Mouse (Mus musculus) heart, postnatal 4 days (tissue): ENCODE data around the gene Lsamp. TPM values are rescaled to one million over a fixed set of nuclear protein-coding genes. Genes with fewer than 3 reads are reported as not detected.

ENCODE experiments used
- DNase-seq: peaks from one replicate; pipeline ENCODE4 v3.0.0; 2021
- total RNA-seq, 2 experiments: library from RNA; stranded (reverse); gene quantifications; 2 replicates each; pipeline ENCODE4 v1.2.3; 2021

Gene Lsamp
- total RNA-seq, 2 experiments from 2014 or later, result 0.81 to 1.3 TPM

DNA sequence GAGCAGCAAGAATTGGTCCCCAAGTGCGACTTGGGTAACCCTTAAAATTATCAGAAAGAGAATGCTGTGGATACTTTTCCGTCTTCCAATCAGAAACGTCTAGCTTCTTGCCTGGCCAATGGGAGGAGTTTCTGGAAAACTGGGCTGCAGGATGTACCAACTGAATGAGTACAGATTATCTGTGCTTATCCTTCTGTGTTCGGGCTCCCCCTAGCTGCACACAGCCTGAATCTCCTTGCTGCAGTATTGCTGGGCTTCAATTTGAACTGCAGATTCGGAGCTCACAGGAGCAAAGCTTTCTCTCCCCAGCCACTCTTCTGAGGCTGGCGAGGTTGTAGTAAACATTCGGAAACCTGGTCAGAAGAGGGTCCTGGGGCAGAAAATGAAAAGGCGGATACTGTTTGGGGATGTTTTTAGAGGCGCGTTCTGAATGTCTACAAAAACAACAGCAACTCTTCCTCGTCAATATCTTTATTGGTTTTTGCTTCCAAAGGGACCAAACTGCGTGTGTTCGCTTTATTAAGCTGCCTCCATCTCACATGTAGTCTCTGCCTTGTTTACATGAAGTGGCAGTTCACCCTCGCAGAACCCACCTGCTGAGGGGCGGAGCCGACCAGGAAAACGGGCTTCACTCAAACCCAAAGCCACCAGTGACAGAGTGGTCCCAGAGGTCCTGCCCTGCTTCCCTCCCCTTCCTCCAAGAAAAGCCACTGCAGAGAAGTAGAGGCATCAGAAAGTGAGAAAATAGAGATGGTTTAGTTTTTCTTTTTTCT is 984.1 kb downstream of the Lsamp start:
- DNase-seq, result peak; percentile 74

GRCm38 (mm10) chr16:40971382-40971781 is 987.2 kb downstream of the Lsamp start:
- no peak for DNase-seq

- DNase-seq, result no peak
These were observed 989.9 kb downstream of the Lsamp start for GRCm38 (mm10) chr16:40974084-40974483.

GRCm38 (mm10) chr16:40983026-40983425 is 998.9 kb downstream of the Lsamp start:
- DNase-seq, result no peak

DNA sequence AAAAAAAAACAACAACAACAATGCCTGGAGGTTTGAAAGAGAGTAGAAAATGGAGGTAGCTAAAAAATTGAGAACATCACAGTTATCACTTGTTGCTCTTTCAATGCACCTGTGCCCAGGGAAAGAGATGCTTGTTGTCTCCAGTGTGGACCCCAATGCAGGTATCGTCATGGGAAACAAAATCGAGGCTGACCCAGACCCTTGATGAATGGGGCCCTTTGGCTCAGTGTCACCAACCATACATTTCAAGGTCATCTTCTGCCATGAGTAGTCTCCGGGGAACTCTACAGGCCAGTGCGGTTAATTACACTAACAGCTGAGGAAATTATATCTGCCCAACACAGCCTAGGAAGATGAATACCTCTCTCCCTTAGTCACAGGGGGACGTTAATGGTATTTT is 1023.4 kb downstream of the Lsamp start:
- DNase-seq, result no peak

DNA sequence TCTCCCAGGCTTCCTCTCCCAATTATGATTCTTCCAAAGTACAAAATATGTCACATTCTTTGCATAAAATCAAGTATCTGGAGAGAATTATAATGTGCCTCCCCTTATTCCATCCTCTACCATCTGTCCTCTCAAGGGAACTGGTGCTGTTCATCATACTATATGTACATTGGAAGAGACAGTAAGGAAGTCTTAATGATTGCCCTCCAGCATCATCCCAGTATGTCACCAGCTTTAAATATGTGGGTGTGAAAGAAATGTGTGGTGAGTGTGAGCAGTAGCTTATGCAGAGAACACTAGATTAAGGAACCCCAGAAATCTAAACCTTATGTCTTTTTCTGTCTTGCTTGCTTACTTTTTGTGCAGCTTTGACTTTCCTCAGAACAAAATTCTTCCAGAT is 1050.6 kb downstream of the Lsamp start:
- no peak for DNase-seq

DNA sequence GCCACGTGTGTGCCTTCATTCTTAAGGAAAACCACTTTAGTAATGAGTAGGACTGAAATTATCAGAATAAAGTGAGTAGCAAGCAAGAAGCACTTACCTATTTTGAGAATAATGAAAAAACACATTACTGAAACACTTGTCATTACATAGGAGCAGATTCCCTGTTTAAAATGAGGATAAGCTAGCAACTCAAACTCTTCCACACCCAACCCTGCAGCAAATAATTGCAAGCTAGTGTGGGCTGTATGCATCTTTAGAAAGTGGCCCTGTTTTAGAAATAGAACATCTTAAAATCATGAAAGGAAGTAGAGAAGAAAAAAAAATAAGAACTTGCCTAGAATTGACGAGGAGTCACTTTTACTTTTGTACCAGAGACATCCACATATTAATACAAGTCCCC is 1057.5 kb downstream of the Lsamp start:
- DNase-seq, result no peak

- no peak for DNase-seq
These were observed 1079.2 kb downstream of the Lsamp start for GRCm38 (mm10) chr16:41063270-41063857.

- no peak for DNase-seq
These were observed 1089.3 kb downstream of the Lsamp start for GRCm38 (mm10) chr16:41073470-41073869.

- DNase-seq, result no peak
These were observed 1104.5 kb downstream of the Lsamp start for GRCm38 (mm10) chr16:41088648-41089047.

DNA sequence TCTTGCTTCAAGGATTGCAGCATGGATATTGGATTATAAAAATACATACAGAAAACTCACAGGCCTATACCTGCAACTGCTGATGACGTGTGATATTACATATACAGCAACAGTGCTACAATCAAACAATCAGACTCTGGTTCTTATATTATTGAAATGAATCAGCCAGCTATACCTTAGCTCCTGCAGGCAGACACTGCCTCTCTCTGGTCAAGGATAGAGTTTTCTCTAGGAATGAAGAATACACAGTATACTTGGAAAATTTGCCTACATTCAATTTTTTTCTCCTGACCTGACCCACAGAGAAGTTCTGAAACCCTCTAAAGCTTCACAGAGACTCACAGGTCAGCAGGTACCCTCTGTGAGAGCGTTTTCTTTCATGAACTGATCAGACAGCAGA is 1105.9 kb downstream of the Lsamp start:
- DNase-seq, result no peak

DNA sequence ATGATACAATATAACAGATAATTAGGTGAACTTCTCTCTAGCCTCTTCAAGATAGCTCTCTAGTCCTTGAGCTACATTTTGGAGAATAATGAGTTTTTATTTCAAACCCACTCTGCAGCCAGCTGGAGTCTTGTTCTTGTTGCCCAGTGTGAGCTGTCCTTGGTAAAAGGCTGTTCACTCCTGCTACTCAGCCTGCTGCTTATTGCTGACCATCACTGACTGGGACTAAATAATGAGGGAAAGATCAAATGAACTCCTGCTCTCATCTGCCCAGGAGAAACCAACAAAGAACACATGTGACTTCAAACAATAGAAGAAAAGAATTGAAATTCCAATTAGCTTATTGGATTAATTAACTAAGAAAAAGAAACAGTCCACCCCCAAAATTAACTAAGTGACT is 1107.1 kb downstream of the Lsamp start:
- no peak for DNase-seq

DNA sequence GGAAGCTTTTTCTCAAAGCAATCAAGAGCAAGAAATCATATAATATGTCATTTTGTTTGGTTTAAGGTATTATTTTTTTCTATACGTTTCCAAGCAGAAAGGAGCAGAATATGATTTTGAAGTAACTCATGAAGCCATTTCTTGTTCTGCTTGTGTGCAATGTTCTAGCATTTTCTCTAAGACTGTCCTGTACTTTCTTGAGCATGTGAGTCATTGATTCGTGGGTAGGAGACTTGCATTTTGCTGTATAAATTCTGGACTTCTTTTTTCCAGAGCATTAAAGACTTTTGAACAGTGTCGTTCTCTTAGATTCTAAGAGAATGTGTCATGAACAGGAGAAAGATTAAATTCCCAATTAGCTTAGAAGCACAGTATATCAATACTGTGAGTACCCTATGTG is 1118.6 kb downstream of the Lsamp start:
- no peak for DNase-seq

- no peak for DNase-seq
These were observed 1140.2 kb downstream of the Lsamp start for GRCm38 (mm10) chr16:41124361-41124760.

- no peak for DNase-seq
These were observed 1140.9 kb downstream of the Lsamp start for GRCm38 (mm10) chr16:41125051-41125450.

DNA sequence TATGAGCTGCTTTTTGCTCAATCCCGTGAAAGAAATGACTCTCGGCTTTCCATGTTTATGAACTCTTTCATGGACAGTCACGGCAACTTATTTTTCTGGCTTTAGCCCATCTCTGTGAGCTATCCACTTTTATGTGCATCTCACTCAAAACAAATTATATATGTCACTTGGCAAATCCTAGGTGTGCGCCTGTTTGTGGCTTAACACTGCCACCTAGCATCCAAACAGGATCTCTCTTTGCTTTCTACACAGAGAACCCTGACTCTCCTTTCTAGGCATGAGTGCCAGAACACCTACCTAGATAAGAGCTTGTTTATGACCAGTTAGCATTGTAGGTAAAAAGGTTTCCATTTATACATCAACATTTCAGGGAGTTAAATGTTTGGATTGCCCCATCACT is 1146.9 kb downstream of the Lsamp start:
- DNase-seq, result no peak

DNA sequence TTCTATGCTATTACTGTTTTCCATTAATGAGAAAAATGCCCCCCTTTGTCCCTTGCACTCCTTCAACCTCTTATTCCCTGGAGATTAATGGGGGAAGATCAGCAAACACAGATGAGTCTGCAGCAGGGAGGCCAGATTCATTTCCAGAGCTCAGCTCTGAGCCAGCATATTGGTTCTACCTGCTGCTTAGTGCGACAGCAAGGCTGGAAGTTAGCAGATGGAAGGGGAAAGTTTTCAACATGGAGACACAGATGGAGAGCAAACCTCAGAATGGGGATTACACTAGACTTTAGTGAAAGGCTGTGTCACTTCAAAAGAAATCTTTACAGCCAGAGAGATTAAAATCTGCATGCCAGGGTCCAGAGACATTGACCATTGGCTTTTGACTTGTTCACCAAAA is 1188.7 kb downstream of the Lsamp start:
- no peak for DNase-seq

DNA sequence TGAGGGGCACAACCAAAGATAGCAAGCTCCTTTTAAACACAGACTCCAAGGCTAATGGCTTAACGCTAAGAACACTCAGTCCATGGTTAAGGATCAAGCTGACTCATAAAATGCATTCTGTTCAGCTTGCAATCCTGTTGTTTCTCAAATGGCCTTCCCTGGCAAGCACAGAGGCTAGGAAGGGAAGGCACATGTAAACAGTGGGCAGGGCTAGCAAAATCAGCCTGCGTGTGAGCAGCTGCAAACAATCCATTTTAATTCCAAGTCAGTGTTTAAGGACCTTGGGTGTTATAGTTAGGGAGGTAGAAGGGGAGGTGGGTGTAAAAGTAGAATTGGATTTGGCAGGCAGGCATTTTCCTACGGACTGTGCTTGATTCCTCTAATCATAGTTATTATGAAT is 1195.4 kb downstream of the Lsamp start:
- DNase-seq, result no peak

GRCm38 (mm10) chr16:41180867-41181266 is 1196.7 kb downstream of the Lsamp start:
- no peak for DNase-seq

DNA sequence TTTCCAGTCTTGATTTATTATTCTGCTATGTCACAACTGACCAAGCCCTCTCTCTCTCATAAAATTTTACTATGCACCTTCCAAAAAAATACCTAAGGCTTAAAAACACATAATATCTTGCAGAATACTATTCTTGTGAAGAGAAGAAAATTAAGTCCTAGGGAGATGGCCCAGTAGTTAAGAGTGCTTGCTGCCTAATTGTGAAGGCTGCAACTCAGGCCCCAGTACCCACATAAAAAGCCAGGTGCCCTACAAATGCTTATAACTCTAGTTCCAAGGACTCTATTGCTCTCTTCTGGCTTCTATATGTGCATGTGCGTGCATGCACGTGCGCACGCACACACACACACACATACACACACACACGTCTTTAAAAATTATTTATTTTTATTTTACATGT is 1225.9 kb downstream of the Lsamp start:
- DNase-seq, result no peak

DNA sequence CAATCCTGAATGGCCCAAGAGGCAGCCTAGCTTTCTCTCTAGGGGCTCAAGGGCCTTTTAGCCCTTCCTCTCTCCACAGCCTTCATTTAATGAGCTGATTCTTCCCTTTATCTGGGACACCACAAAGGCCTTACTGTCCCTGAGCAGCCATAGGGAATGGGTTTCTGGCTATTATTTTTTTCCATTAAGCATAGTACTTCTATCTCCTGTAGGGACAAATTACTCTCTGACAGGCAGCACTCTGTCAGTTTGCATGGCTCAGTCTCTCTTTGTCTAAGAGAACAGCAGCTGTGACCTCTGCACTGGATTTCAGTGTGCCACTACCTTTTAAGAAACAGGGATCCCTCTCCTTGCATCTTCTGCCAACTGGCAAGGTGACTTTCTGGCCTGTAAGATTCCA is 1251.7 kb downstream of the Lsamp start:
- no peak for DNase-seq

DNA sequence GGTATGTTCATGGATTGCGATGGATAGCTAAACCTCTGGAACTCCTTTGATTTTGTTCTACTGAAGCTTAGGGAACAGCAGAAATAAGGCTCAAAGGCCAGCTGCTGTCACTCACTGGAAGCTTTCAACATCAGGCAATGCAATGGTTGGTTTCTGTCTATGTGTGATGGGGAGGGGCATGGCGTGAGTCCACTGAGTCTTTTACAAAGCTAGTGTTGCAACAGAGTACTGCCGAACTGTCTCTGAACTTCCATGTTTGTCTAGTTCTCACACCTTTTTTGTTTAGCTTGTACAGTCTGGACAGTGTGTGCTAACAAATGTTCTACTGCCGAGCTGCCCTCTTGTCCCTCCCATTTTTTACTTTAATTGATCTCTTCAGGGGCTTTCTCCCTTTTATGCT is 1258.7 kb downstream of the Lsamp start:
- DNase-seq, result no peak

GRCm38 (mm10) chr16:41244711-41245110 is 1260.5 kb downstream of the Lsamp start:
- DNase-seq, result peak; percentile 42
